Mouse (Mus musculus) ES-CJ7 (cell line): ENCODE data around the gene Fnip1.

ENCODE experiments used
- DNase-seq: peaks from one replicate; pipeline ENCODE4 v3.0.0; 2011; ENCODE audit warnings: low read depth, low spot score

Gene Fnip1

DNA sequence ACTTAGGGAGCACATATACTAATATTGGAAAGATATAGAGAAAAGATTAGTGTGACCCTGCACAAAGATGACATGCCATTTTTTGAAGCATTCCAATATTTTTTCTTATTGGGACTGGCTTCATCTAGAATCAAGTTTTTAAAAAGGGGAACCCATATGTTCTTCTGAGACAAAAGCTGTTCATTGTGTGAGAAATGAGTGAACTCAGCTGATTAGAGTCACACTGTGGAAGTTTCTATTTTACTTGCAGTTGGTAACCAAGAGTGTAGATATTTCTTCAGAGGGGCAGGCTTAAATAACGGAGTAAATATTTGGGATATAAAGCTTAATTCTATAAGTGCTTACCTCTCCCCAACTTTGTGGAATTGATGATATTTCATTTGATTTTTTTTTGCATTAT is 20.2 kb downstream of the Fnip1 start:
- DNase-seq, result no peak

DNA sequence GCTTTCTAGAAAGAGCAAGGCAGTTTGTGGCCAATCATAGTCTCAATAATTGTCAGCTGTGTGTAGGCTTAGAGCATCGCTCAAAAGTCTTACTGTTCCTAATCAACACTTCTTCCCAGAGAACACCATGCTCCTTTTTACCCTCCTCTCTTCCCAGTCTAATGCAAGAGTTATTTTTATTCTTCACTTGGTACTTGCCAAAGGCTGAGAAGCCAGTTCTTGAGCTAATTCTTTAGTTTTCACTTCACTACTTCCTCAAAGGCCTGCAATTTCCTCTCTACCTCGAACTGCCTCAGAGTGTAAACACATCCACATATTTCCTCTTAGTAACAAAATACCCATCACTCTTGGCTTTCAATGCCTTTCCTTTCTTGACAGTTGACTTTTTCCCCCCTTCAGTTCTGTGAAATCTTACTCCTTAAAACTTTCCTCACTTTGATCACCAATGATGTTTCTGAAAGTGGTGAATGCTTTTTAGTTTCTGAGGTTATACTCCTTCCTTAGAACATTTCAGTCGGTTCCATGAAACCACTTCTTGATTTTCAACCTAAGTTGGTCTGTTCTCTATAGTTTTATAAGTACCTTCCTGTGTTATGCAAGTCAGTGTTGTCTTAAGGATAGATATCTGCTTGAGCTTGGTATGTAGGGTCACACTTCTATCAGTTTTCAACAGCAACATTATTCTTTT is 26.7 kb downstream of the Fnip1 start:
- no peak for DNase-seq

DNA sequence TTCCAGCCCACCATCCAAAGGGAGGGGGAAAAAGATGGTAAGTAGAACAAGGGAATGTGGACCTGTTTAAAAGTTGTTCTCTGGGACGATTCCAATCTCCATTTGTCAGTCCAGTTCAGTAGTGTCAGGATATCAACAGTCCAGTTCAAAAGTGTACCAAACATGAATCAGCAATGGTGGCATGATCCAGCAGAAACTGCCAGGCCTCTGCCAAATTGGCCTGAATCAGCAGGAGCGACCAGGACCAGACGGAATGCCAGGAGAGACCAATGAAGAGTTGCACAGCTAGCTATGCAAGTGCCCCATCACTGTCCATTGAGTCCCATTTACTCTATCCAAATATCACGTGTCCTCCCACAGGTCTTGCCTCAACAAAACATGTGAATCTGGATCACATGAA is 34.2 kb downstream of the Fnip1 start:
- no peak for DNase-seq

DNA sequence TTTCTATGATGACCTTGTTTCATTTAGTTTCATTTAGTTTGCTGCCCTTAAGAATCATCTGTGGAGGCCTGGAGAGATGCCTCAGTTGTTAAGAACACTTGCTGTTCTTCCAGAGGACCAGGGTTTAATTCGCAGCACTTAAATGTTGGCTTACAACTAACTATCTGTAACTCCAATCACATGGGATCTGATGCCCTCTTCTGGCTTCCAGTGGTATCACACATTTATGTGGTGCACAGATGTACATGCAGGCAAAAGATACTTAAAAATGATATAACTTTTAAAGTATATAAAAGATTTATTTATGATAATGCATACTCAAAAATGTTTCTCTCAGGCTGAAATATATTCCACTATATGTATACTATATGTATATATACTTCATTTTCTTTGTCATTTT is 40.4 kb downstream of the Fnip1 start:
- DNase-seq, result peak; percentile 66

DNA sequence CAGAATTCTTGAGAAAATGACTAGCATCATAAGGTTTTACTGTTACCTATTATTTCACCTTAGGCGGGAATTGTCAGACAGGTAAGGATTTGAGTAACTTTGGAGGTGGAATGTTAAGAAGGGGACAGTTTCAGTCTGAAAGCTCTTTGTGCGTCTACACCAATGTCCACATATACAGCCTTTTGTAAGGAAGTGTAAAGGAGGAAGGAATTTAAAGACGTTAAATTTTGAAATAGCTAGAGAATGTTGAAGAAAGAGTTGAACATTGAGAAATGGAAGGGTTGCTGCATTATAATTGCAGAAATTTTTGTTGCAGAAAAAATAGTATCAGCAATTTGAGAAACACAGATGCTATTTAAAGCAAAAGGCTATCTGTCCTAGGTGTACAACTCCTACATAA is 48.0 kb downstream of the Fnip1 start:
- DNase-seq, result no peak

DNA sequence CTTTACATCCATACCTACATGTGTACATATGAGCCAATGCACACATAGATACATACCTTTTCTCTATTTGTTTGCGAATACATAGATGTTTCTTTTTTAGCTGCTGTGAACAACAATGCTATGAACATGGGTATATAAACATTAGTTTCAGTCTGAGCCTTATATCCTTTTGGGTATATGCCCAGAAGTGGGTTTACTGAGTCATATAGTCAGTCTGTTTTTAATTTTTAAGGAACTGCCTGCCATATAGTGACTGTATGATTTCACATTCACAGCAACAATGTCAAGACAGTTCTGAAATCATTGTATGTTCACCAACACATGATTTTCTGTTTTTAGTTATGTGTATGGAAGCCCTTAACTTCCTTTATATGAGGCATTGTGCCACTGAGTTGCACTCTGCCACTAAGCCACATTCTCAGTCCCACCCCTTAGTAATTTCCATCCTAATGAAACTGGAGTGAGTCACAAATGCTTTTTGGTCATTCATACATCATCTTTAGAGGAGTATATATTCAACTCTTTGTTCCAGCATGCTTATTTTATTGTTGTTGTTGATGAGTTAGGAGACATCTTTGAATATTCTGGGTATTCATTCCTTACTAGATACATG is 54.1 kb downstream of the Fnip1 start:
- no peak for DNase-seq

DNA sequence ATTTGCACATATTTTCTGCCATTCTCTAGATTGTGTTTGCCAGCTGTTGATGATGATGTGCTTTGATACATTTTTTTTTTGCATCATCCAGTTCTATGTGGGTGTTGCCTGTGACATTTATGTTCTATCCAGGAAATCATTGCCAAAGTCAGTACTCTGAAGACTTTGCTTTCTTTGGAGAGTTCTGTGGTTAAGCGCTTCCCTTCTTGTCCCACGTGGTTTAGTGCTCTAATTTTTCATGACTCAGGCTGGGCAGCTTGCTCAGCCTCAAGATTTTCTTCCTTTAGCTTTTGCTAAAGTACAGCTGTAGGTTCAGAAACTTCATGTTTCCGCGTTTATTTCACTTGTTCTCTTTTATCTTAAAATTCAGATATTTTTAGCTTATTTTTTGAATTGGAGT is 54.6 kb downstream of the Fnip1 start:
- DNase-seq, result no peak

GRCm38 (mm10) chr11:54499838-54500237 is 61.8 kb downstream of the Fnip1 start:
- DNase-seq, result no peak

GRCm38 (mm10) chr11:54502546-54503245 is 64.7 kb downstream of the Fnip1 start:
- DNase-seq, result no peak

DNA sequence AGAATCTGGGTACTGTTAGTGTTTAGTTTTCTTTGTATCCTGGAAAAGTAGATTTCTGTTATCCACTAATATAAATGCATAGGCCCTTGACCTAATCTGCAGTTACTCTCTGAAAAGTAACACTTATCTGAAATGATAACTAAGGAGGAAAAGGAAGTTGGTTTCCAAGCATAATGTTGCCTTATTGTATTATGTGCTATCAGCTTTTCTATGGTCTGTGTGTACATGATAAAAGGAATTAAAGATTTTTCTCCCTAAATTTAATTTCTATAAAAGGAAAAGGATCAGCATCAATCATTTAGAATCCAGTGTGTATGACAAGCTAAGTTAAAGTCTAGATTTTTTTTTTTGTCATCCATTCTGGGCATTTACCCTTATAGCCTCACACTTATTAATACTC is 75.6 kb downstream of the Fnip1 start:
- DNase-seq, result no peak

DNA sequence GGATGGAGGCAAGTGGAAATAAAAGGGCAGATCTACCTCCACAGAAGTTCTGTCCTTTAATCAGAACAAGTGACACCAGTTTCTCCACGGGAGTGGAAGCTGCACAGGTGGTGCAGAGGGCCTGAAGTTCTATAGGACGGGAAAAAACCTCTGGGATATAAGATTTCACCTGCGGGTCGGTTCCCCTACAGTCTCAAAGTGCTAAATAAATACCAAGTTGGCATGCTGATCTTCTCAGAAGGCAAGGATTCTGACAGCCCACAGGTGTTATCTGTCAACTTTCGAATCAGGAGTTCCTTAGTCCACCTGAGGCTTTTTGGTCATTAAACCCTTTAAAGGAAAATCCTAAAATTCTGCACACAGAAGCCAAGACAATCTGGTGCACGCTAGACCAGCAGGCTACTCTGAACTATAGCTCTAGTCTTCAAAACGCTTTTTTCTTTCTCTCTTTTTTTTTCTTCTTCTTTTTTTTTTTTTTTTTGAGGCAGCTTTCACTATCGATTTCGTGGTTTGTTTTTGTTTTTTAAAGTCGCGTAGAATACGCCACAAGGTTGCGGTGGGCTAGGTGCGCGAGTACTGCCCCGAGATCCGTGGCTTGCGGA is 84.0 kb downstream of the Fnip1 start:
- DNase-seq, result no peak

DNA sequence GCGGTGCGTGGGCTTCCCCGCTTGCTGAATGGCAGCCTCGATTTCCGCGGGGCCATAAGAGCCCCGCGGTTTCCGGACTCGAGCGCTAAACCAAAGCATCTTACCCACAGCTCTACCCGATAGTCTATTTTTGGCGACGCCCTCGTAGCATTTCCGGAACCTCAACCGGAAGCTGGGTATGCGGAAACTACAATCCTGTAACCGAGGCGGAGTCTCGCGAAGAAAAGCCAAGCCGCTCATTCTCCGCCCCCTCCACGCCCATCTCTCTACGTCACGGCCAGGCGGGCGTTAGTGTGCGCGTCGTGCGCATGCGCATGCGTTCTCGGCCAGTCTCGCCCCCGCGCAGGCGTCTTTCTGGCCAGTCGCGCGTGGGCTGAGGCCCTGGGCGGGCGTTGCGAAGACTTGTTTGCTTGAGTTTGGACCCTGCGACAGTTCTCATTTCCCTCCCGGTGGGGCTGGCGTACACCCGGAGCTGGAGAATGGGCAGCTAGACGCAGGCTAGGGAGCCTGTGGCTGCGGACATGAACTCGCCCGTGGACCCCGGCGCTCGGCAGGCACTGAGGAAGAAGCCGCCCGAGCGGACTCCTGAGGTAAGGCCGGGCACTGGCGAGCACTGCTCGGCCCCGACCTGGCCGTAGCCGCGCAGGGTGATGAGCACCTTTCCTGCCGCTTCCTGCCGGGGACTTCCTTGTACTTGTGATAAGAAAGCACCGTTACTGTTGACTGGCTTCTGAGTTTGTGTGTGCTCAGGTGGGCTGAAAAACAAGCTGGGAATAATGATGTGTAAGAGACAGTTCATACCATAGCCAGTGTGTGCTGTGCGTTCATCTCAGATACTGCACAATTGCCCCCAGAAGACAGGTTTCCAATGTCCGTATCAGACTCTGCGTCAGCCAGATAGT is 84.8 kb downstream of the Fnip1 start, which contains the start of gene Rapgef6:
Gene Rapgef6, plus strand, starts transcription at position 319 of the 902 bp plus-strand sequence.
- peak; percentile 99 for DNase-seq

DNA sequence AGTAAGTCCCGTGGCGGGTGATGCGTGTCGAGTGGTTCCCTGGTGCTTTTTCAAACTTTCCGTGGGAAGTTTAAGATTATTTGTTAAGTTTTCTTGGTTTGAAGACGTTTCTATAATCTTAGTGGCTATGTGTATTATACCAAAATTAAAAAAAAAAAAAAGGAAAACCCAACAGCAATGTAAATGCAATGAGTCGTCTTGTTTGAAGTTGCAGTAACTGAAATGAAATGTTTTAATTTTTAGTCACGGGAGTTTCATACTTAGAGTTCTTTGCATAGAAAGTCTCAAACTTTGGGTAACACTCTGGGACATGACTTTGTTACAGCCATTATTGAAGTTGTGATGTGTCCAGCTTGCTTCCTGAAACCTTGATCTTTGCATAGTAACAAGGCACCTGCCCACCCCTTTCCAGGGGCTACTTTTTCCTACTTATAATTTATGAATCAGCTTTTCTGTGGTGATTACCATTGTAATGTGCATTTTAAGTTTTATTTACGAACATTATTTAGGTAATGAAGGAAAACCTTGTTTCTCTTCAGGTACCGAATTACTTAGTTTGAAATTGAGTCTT is 85.5 kb downstream of the Fnip1 start:
- DNase-seq, result no peak

DNA sequence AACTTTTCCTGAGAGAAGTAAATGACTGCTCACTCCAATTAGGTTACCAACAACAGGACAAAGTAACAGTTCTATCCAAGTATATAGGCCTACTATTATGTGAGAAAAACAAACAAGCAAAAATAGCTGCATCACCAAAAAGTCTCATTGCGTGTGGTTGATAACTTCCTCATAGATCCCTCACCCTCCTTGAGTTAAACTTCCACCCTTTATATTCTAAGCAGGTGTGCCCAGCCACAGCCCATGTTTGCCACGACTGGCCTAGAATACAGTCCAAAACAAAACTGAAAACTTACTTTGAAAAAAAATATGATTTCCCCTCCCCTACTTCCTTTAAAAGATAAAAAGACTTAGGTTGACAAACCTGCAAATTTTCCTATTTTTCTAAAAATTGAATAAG is 90.0 kb downstream of the Fnip1 start:
- no peak for DNase-seq

DNA sequence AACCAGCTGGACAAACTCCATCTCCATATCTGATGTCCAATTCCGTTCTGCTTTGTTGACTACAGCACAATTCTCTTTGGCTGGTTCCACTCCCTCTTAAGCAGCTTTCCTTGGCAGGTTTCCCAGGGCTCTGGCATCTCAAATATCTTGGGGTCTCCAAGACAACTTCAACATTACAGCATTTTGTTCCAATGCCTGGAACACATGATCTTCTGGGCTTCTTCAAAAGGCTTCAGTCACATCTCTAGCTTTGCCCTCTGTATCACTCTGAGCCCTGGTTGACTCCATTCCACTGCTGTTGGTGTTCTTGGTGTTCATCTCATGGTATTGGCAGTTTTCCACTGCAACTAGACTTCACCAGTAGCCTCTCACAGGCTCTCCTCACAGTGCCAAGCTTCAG is 92.4 kb downstream of the Fnip1 start:
- DNase-seq, result no peak

DNA sequence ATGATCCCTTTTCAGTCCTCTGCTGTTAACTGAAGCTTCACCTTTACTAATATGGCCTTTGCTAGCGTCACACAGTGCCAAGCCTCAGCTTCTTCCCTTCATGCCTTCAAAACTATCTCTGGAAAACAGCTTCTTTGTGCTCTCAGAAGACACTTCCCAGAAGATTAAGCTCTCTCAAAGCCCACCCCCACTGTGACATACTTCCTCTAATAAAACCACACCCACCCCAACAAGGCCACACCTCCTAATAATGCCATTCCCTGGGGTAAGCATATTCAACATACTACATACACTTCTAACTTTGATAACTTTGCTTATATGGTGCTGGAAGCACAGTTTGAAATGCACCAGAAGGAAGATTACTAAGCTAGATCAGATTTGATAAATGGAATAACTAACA is 92.9 kb downstream of the Fnip1 start:
- no peak for DNase-seq

GRCm38 (mm10) chr11:54533834-54534233 is 95.8 kb downstream of the Fnip1 start:
- DNase-seq, result no peak

GRCm38 (mm10) chr11:54534871-54535270 is 96.9 kb downstream of the Fnip1 start:
- DNase-seq, result peak; percentile 68

- no peak for DNase-seq
These were observed 101.0 kb downstream of the Fnip1 start for GRCm38 (mm10) chr11:54539031-54539430.

DNA sequence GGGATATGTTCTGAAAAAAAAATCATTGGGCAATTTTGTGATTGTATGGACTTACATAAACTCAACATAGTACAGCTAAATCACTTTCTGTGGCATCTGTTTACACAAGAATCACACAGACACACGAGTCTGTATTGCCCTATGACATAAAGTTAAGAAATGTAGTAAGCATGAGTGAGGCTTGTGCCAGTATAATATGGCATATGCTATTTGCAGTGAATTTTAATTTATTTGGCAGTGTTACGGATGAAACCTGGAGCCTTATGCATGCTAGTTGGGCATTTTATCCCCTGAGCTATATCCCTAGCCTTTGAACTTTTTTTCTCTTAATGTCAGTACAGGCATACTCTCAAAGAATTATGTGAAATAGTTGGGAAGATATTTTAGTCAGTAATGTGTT is 101.5 kb downstream of the Fnip1 start:
- no peak for DNase-seq

- no peak for DNase-seq
These were observed 102.3 kb downstream of the Fnip1 start for GRCm38 (mm10) chr11:54540328-54540727.
